Mouse (Mus musculus): ENCODE measurements around the gene Pik3ip1.

DNA sequence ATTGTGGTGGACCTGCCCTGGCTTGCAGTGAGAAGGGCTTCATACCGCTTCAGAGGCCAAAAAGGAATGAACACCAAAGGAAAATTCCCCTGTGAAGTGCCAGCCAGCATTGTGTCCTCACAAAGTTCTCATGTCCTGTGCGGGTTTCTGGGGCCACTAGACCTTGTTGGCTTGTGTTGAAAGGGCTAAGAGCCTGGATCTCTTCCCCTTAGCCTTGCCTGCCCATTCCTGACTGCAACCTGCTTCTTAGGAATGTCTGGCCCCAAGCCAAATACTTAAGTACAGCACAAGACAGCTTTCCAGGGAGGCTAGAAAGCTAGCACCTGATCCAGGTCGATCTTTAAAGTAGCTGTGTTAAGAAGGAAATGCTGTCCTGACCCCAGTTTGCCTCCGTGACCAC lies 27.4 kb upstream of the Pik3ip1 start:
- TF ChIP-seq CTCF (IDR thresholded peaks at IDR 0.05; ENCODE audit: extremely low read depth, insufficient read length, insufficient replicate concordance, low read depth, low read length) = no peak
- no peak for TF ChIP-seq POLR2A (IDR thresholded peaks at IDR 0.05; ENCODE audit: low read depth, low read length)
